Mouse (Mus musculus) MEL (cell line): ENCODE measurements around the gene Slc41a3. TPM values are rescaled to one million over a fixed set of nuclear protein-coding genes. Genes with fewer than 3 reads are reported as not detected.

Experiments used
- DNase-seq: peaks from one replicate; pipeline ENCODE4 v3.0.0; 2011; ENCODE audit warnings: low read depth, low spot score
- H3K27ac ChIP-seq: 2 replicates; pipeline ENCODE4 v1.5.1; 2012; ENCODE audit warnings: low read depth, mild to moderate bottlenecking, control low read depth, low read length, moderate library complexity; ENCODE audit not compliant: control insufficient read depth
- H3K27me3 ChIP-seq, 2 experiments: fragments of 150-350 bp in 1 of 2; sonication (generic) in 1 of 2; 2 replicates each; pipeline ENCODE4 v1.6.1; 2012; ENCODE audit warnings: low read length in 2 of 2, mild to moderate bottlenecking in 2 of 2, improper control_type of control experiment in 1 of 2, moderate library complexity in 1 of 2; ENCODE audit not compliant: insufficient read depth in 2 of 2, control insufficient read depth in 1 of 2
- H3K36me3 ChIP-seq, 2 experiments: 2 replicates each; pipeline ENCODE4 v1.6.1; 2012 to 2014; ENCODE audit warnings: low read length in 2 of 2, improper control_type of control experiment in 1 of 2, inconsistent platforms in 1 of 2, mild to moderate bottlenecking in 1 of 2; ENCODE audit not compliant: insufficient read depth in 2 of 2, control insufficient read depth in 1 of 2
- H3K4me1 ChIP-seq, 2 experiments: fragments of 150-350 bp in 1 of 2; sonication (generic) in 1 of 2; 2 replicates each; pipeline ENCODE4 v1.6.1; 2012; ENCODE audit warnings: low read length in 2 of 2, improper control_type of control experiment in 1 of 2, mild to moderate bottlenecking in 1 of 2; ENCODE audit not compliant: insufficient read depth in 2 of 2, control insufficient read depth in 1 of 2
- H3K4me3 ChIP-seq, 2 experiments: fragments of 150-350 bp in 1 of 2; sonication (generic) in 1 of 2; 2 replicates each; pipeline ENCODE4 v1.5.1; 2012; ENCODE audit warnings: low read depth in 2 of 2, low read length in 2 of 2, mild to moderate bottlenecking in 2 of 2, moderate library complexity in 2 of 2, control low read depth in 1 of 2, improper control_type of control experiment in 1 of 2; ENCODE audit not compliant: control insufficient read depth in 1 of 2, insufficient read depth in 1 of 2
- H3K79me2 ChIP-seq: 2 replicates; pipeline ENCODE4 v1.6.1; 2012; ENCODE audit warnings: mild to moderate bottlenecking, low read length, moderate library complexity; ENCODE audit not compliant: control insufficient read depth, poor library complexity, insufficient read depth
- H3K9ac ChIP-seq: 2 replicates; pipeline ENCODE4 v1.6.1; 2012; ENCODE audit warnings: low read depth, mild to moderate bottlenecking, control low read depth, low read length, moderate library complexity; ENCODE audit not compliant: control insufficient read depth, poor library complexity, severe bottlenecking
- H3K9me3 ChIP-seq: fragments of 150-350 bp; sonication (generic); replicated peaks from 2 replicates; pipeline ENCODE4 v1.6.1; 2012; ENCODE audit warnings: mild to moderate bottlenecking, low read length, improper control_type of control experiment, moderate library complexity; ENCODE audit not compliant: insufficient read depth
- BHLHE40 ChIP-seq: IDR thresholded peaks from 2 replicates; pipeline ENCODE4 v1.6.1; 2012; ENCODE audit warnings: low read depth, mild to moderate bottlenecking, inconsistent platforms, low read length, improper control_type of control experiment, borderline replicate concordance
- CHD1 ChIP-seq: IDR thresholded peaks from 2 replicates; pipeline ENCODE4 v1.6.1; 2012; ENCODE audit warnings: low read depth, mild to moderate bottlenecking, inconsistent platforms, low read length, improper control_type of control experiment
- CHD2 ChIP-seq: IDR thresholded peaks from 2 replicates; pipeline ENCODE4 v1.6.1; 2011; ENCODE audit warnings: low read length, improper control_type of control experiment
- ELF1 ChIP-seq: IDR thresholded peaks from 2 replicates; pipeline ENCODE4 v1.6.1; 2014; ENCODE audit warnings: low read depth, mild to moderate bottlenecking, inconsistent platforms, low read length, improper control_type of control experiment, moderate library complexity
- EP300 ChIP-seq, 2 experiments: IDR thresholded peaks; 2 replicates each; pipeline ENCODE4 v1.6.1; 2011; ENCODE audit warnings: improper control_type of control experiment in 2 of 2, low read length in 2 of 2, low read depth in 1 of 2, mild to moderate bottlenecking in 1 of 2
- ETS1 ChIP-seq: IDR thresholded peaks from 2 replicates; pipeline ENCODE4 v1.6.1; 2012; ENCODE audit warnings: low read depth, mild to moderate bottlenecking, inconsistent platforms, low read length, improper control_type of control experiment, moderate library complexity
- JUND ChIP-seq: IDR thresholded peaks from 2 replicates; pipeline ENCODE4 v1.6.1; 2011; ENCODE audit warnings: low read depth, mild to moderate bottlenecking, improper control_type of control experiment, low read length
- MAFK ChIP-seq: IDR thresholded peaks from 2 replicates; pipeline ENCODE4 v1.6.1; 2011; ENCODE audit warnings: low read depth, mild to moderate bottlenecking, low read length, improper control_type of control experiment, borderline replicate concordance
- MAX ChIP-seq: IDR thresholded peaks from 2 replicates; pipeline ENCODE4 v1.6.1; 2011; ENCODE audit warnings: low read length, improper control_type of control experiment
- MAZ ChIP-seq: IDR thresholded peaks from 2 replicates; pipeline ENCODE4 v1.6.1; 2012; ENCODE audit warnings: low read depth, mild to moderate bottlenecking, inconsistent platforms, low read length, improper control_type of control experiment
- NELFE ChIP-seq: IDR thresholded peaks from 2 replicates; pipeline ENCODE4 v1.6.1; 2011; ENCODE audit warnings: low read depth, low read length, improper control_type of control experiment
- POLR2A ChIP-seq, 2 experiments: IDR thresholded peaks; 2 replicates each; pipeline ENCODE4 v1.6.1; 2011 to 2012; ENCODE audit warnings: low read length in 2 of 2, mild to moderate bottlenecking in 2 of 2, control low read depth in 1 of 2, improper control_type of control experiment in 1 of 2, low read depth in 1 of 2, moderate library complexity in 1 of 2; ENCODE audit not compliant: control insufficient read depth in 1 of 2, insufficient read depth in 1 of 2, poor library complexity in 1 of 2
- POLR2AphosphoS2 ChIP-seq: IDR thresholded peaks from 2 replicates; pipeline ENCODE4 v1.6.1; 2011; ENCODE audit warnings: low read length, improper control_type of control experiment
- POLR2AphosphoS5 ChIP-seq: IDR thresholded peaks from 2 replicates; pipeline ENCODE4 v1.6.1; 2012; ENCODE audit warnings: low read depth, borderline replicate concordance, mild to moderate bottlenecking, inconsistent platforms, low read length, moderate library complexity, mixed read lengths
- RAD21 ChIP-seq: IDR thresholded peaks from 2 replicates; pipeline ENCODE4 v1.6.1; 2011; ENCODE audit warnings: mild to moderate bottlenecking, low read depth, low read length, improper control_type of control experiment
- RCOR1 ChIP-seq: IDR thresholded peaks from 2 replicates; pipeline ENCODE4 v1.6.1; 2012; ENCODE audit warnings: low read depth, mild to moderate bottlenecking, inconsistent platforms, low read length, improper control_type of control experiment
- TAL1 ChIP-seq: IDR thresholded peaks from 2 replicates; pipeline ENCODE4 v1.6.1; 2012; ENCODE audit warnings: mild to moderate bottlenecking, inconsistent platforms, low read length, moderate library complexity, mixed read lengths
- TCF12 ChIP-seq: IDR thresholded peaks from 2 replicates; pipeline ENCODE4 v1.6.1; 2014; ENCODE audit warnings: low read depth, mild to moderate bottlenecking, inconsistent platforms, low read length, improper control_type of control experiment, moderate library complexity
- USF1 ChIP-seq: IDR thresholded peaks from 2 replicates; pipeline ENCODE4 v1.6.1; 2014; ENCODE audit warnings: low read depth, mild to moderate bottlenecking, inconsistent platforms, low read length, improper control_type of control experiment, moderate library complexity
- ZKSCAN1 ChIP-seq: IDR thresholded peaks from 2 replicates; pipeline ENCODE4 v1.6.1; 2012; ENCODE audit warnings: low read depth, mild to moderate bottlenecking, inconsistent platforms, low read length, improper control_type of control experiment, moderate library complexity
- ZNF384 ChIP-seq: IDR thresholded peaks from 2 replicates; pipeline ENCODE4 v1.6.1; 2012; ENCODE audit warnings: low read depth, mild to moderate bottlenecking, inconsistent platforms, low read length, improper control_type of control experiment
- polyA plus RNA-seq, 2 experiments: library from polyadenylated mRNA; stranded (reverse) in 1 of 2; unstranded in 1 of 2; fragments of >175 nt in 1 of 2; fragments of >200 nt in 1 of 2; gene quantifications; 2 replicates each; pipeline versions ENCODE4 v1.2.1 to v1.2.4; 2012; ENCODE audit warnings: low replicate concordance in 2 of 2, low read depth in 1 of 2; ENCODE audit not compliant: insufficient read length in 2 of 2, insufficient read depth in 1 of 2, missing spikeins in 1 of 2
- total RNA-seq: library from RNA; depleted of rRNA; stranded (reverse); fragments of 300-350 nt; gene quantifications from 2 replicates; pipeline ENCODE4 v1.2.3, GENCODE M21; 2012

Gene Slc41a3
- total and polyA plus RNA-seq, 3 experiments, result 65.8 to 70.4 TPM; not detected in 1

GRCm38 (mm10) chr6:90660398-90661028 is 56.0 kb downstream of the Slc41a3 start:
- Histone ChIP-seq H3K9ac (no peak overlapping the region), H3K9me3 (no peaks in the 10 kb centered on the region), H3K36me3 (no peaks in the 10 kb centered on the region; a peak in 1 of 4 replicates), H3K27ac (no peak overlapping the region), H3K27me3 (no peaks in the 10 kb centered on the region), H3K4me1 (no peaks in the 10 kb centered on the region), H3K79me2 (no peaks in the 10 kb centered on the region), H3K4me3 (no peak overlapping the region)
- no peak for DNase-seq
- TF ChIP-seq POLR2AphosphoS2 (no peak), ELF1 (no peak), EP300 (IDR thresholded peaks at IDR 0.05; ENCODE audit: low read depth in 1 of 2, low read length in 2 of 2) (no peak), MAX (no peak), ZNF384 (no peak), BHLHE40 (no peak), JUND (no peak), POLR2A (IDR thresholded peaks at IDR 0.05; ENCODE audit: control insufficient read depth in 1 of 2, insufficient read depth in 1 of 2, low read depth in 1 of 2, low read length in 2 of 2, poor library complexity in 1 of 2) (no peak), MAFK (no peak), RAD21 (no peak), TCF12 (no peak), NELFE (no peak), ETS1 (no peak), MAZ (no peak), TAL1 (no peak), CHD1 (no peak), POLR2AphosphoS5 (no peak)

DNA sequence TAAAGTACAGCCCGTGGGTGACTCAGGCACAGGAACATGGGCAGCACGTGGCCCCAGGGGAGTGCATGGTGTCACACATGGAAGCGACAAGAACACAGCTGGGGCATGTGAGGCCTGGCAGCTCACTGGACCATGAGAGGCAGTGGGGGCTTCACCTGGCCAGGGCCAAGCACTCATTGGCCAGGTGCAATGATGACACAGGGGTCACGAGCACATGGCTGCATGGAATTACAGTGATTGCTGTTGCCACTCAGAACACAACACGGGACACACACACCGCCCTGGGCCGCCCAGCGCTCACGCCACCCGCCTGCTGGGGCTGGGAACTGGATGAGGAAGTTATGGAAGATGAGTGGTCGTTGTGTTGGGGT is 56.5 kb downstream of the Slc41a3 start:
- H3K79me2 ChIP-seq, result no peaks in the 10 kb centered on the region
- TF ChIP-seq ETS1, result no peak
- no peak for TF ChIP-seq RCOR1
- TF ChIP-seq MAX, result no peak
- no peak for TF ChIP-seq USF1
- TF ChIP-seq MAZ, result no peak
- no peak for TF ChIP-seq CHD2
- no peak for TF ChIP-seq ZKSCAN1
- TF ChIP-seq, all 39 proteins: peak for 0
- H3K4me3 ChIP-seq, result no peak overlapping the region
- no peak overlapping the region for H3K9ac ChIP-seq
- no peak for DNase-seq
- no peaks in the 10 kb centered on the region for H3K9me3 ChIP-seq
- H3K4me1 ChIP-seq, result no peaks in the 10 kb centered on the region
- no peaks in the 10 kb centered on the region; a peak in 1 of 4 replicates for H3K36me3 ChIP-seq
- no peaks in the 10 kb centered on the region for H3K27me3 ChIP-seq
- no peak overlapping the region for H3K27ac ChIP-seq
